Mouse (Mus musculus) hindbrain, embryonic 11.5 days (tissue): ENCODE measurements at regions not wholly inside any gene's neighbourhood (a gene's known extent, or its start where the extent isn't known, plus 50 kb on each side); places are given as distances from the start of the nearest gene placed in this dataset.

Source experiments
- ATAC-seq: fragments of 200-750 bp; cut with Nextera tagmentation; 2 replicates; pipeline ENCODE4 v1.8.0; 2017; ENCODE audit warnings: mild to moderate bottlenecking, moderate TSS enrichment, moderate library complexity; ENCODE audit not compliant: low FRiP score
- DNase-seq: peaks from one replicate; pipeline ENCODE4 v3.0.0-alpha.2; 2015; ENCODE audit warnings: low spot score
- H3K27ac ChIP-seq: fragments of 300-500 bp; sonication (generic); 2 replicates; pipeline ENCODE4 v1.5.1; 2014; ENCODE audit warnings: mild to moderate bottlenecking, low read depth, low read length
- H3K27me3 ChIP-seq: fragments of 300-500 bp; sonication (generic); 2 replicates; pipeline ENCODE4 v1.6.1; 2014; ENCODE audit warnings: mild to moderate bottlenecking, low read length, moderate library complexity, mixed read lengths; ENCODE audit not compliant: control insufficient read depth, insufficient read depth
- H3K36me3 ChIP-seq: fragments of 300-500 bp; sonication (generic); 2 replicates; pipeline ENCODE4 v1.6.1; 2014; ENCODE audit warnings: mild to moderate bottlenecking, low read length, moderate library complexity, mixed read lengths; ENCODE audit not compliant: control insufficient read depth, insufficient read depth
- H3K4me1 ChIP-seq: fragments of 300-500 bp; sonication (generic); replicated peaks from 2 replicates; pipeline ENCODE4 v1.6.1; 2014; ENCODE audit warnings: low read length, mixed read lengths; ENCODE audit not compliant: control insufficient read depth, insufficient read depth
- H3K4me2 ChIP-seq: fragments of 300-500 bp; sonication (generic); replicated peaks from 2 replicates; pipeline ENCODE4 v1.6.1; 2014; ENCODE audit warnings: mild to moderate bottlenecking, low read depth, low read length
- H3K4me3 ChIP-seq: fragments of 300-500 bp; sonication (generic); 2 replicates; pipeline ENCODE4 v1.5.1; 2014; ENCODE audit warnings: low read depth, low read length
- H3K9ac ChIP-seq: fragments of 300-500 bp; sonication (generic); 2 replicates; pipeline ENCODE4 v1.6.1; 2014; ENCODE audit warnings: low read depth, low read length
- H3K9me3 ChIP-seq: fragments of 300-500 bp; sonication (generic); 2 replicates; pipeline ENCODE4 v1.6.1; 2016; ENCODE audit warnings: low read length; ENCODE audit not compliant: control insufficient read depth
- WGBS: fragments of 180-500 bp; shearing (Covaris S2); extraction: QIAGEN DNeasy Blood & Tissue Kit; methylation state at CpG from one replicate; pipeline ENCODE4 v1.1.7; 2014; 5-methylcytosine and 5-hydroxymethylcytosine counted together

GRCm38 (mm10) chr9:67676906-67677305 lies 82.3 kb upstream of the C2cd4b start:
- Histone ChIP-seq H3K36me3 (no peaks in the 10 kb centered on the region), H3K9ac (no peak overlapping the region), H3K4me1 (no peaks in the 10 kb centered on the region), H3K27ac (no peak overlapping the region), H3K27me3 (no peaks in the 10 kb centered on the region), H3K4me2 (no peak overlapping the region), H3K9me3 (no peaks in the 10 kb centered on the region), H3K4me3 (no peak overlapping the region)
- no peak for DNase-seq
- 63% methylated on average over 1 of the region's 1 CpGs for WGBS
- ATAC-seq, result no peak

GRCm38 (mm10) chr9:67683367-67683766 lies 75.9 kb upstream of the C2cd4b start:
- ATAC-seq (no peak), DNase-seq (peak; percentile 91)
- no peaks in the 10 kb centered on the region for H3K36me3 ChIP-seq
- H3K4me3 ChIP-seq, result no peak overlapping the region
- H3K27me3 ChIP-seq, result no peaks in the 10 kb centered on the region
- no peak overlapping the region for H3K4me2 ChIP-seq
- H3K27ac ChIP-seq, result no peak overlapping the region
- H3K9ac ChIP-seq, result no peak overlapping the region
- 12% methylated on average over 7 of the region's 7 CpGs for WGBS
- H3K9me3 ChIP-seq, result no peaks in the 10 kb centered on the region; the same call in 1 of the 2 replicates
- H3K4me1 ChIP-seq, result no peaks in the 10 kb centered on the region

GRCm38 (mm10) chr9:67692396-67692795 lies 66.8 kb upstream of the C2cd4b start:
- Histone ChIP-seq H3K36me3 (no peaks in the 10 kb centered on the region), H3K9me3 (no peaks in the 10 kb centered on the region), H3K9ac (no peak overlapping the region), H3K4me1 (no peaks in the 10 kb centered on the region), H3K4me2 (no peak overlapping the region), H3K27ac (no peak overlapping the region), H3K27me3 (no peaks in the 10 kb centered on the region), H3K4me3 (no peak overlapping the region)
- WGBS, result 91% methylated on average over 13 of the region's 13 CpGs
- no peak for DNase-seq
- ATAC-seq, result no peak

- Histone ChIP-seq H3K27me3 (no peaks in the 10 kb centered on the region), H3K36me3 (no peaks in the 10 kb centered on the region), H3K4me2 (no peak overlapping the region), H3K4me3 (no peak overlapping the region), H3K9ac (no peak overlapping the region), H3K4me1 (no peaks in the 10 kb centered on the region), H3K27ac (no peak overlapping the region), H3K9me3 (no peaks in the 10 kb centered on the region)
- WGBS, result 26% methylated on average over 7 of the region's 7 CpGs
- ATAC-seq, result no peak
- peak; percentile 41 for DNase-seq
Observed at GRCm38 (mm10) chr9:67693716-67694115, 65.5 kb upstream of the C2cd4b start.

- Histone ChIP-seq H3K4me2 (no peak overlapping the region), H3K27ac (no peak overlapping the region), H3K4me3 (no peak overlapping the region), H3K4me1 (no peaks in the 10 kb centered on the region), H3K9me3 (no peaks in the 10 kb centered on the region), H3K9ac (no peak overlapping the region), H3K36me3 (no peaks in the 10 kb centered on the region), H3K27me3 (no peaks in the 10 kb centered on the region)
- DNase-seq, result no peak
- no peak for ATAC-seq
- 95% methylated on average over 2 of the region's 2 CpGs for WGBS
Observed at GRCm38 (mm10) chr9:67698796-67699195, 60.4 kb upstream of the C2cd4b start.

- WGBS, result 37% methylated on average over 31 of the region's 35 CpGs
- H3K27ac ChIP-seq, result no peak overlapping the region
Observed at GRCm38 (mm10) chr9:67699846-67700579, 59.2 kb upstream of the C2cd4b start.

GRCm38 (mm10) chr9:67708246-67708960 lies 50.8 kb upstream of the C2cd4b start:
- Histone ChIP-seq H3K27ac (no peak overlapping the region), H3K4me2 (no peak overlapping the region), H3K9ac (no peak overlapping the region), H3K4me1 (no peaks in the 10 kb centered on the region), H3K36me3 (no peaks in the 10 kb centered on the region), H3K4me3 (no peak overlapping the region), H3K9me3 (no peaks in the 10 kb centered on the region), H3K27me3 (no peaks in the 10 kb centered on the region)
- no peak for ATAC-seq
- no peak for DNase-seq
- WGBS, result 58% methylated on average over 5 of the region's 5 CpGs

More at GRCm38 (mm10) chr9:67699846-67700579, 59.2 kb upstream of the C2cd4b start:
- Histone ChIP-seq H3K4me1 (no peaks in the 10 kb centered on the region), H3K4me3 (peak overlapping the region; percentile 18; the same call in 1 of the 2 replicates), H3K27me3 (no peaks in the 10 kb centered on the region), H3K9me3 (no peaks in the 10 kb centered on the region), H3K9ac (peak overlapping the region; percentile 35), H3K4me2 (peak overlapping the region; percentile 50), H3K36me3 (no peaks in the 10 kb centered on the region)
- DNase-seq (peak; percentile 72), ATAC-seq (peak; percentile 56)
